Mouse (Mus musculus): ENCODE measurements around the gene Vcam1. TPM values are rescaled to one million over a fixed set of nuclear protein-coding genes. Genes with fewer than 3 reads are reported as not detected.
A peak's percentile ranks its signal among the peaks of the same experiment; 100 is the strongest.

Vcam1 gene
- polyA plus RNA-seq, 1 experiment from 2014 or later = 49.2 TPM

GRCm38 (mm10) chr3:116122696-116123095 lies 6.8 kb downstream of the Vcam1 start:
- Histone ChIP-seq H3K9ac (no peak overlapping the region), H3K9me3 (no peaks in the 10 kb centered on the region), H3K36me3 (no peaks in the 10 kb centered on the region), H3K4me2 (no peak overlapping the region), H3K27ac (no peak overlapping the region), H3K4me3 (no peak overlapping the region), H3K27me3 (no peaks in the 10 kb centered on the region), H3K4me1 (replicated peaks) (peaks cover 7% of the 10 kb centered on the region; the same call in 1 of the 2 replicates)
- ATAC-seq (ENCODE audit: low FRiP score) = no peak
- WGBS = 93% methylated on average over 4 of the region's 4 CpGs

GRCm38 (mm10) chr3:116121026-116121425 lies 8.5 kb downstream of the Vcam1 start:
- WGBS = 86% methylated on average over 3 of the region's 3 CpGs
- Histone ChIP-seq H3K4me3 (no peak overlapping the region), H3K4me2 (no peak overlapping the region), H3K27me3 (no peaks in the 10 kb centered on the region), H3K9ac (no peak overlapping the region), H3K27ac (no peak overlapping the region), H3K9me3 (no peaks in the 10 kb centered on the region), H3K36me3 (no peaks in the 10 kb centered on the region), H3K4me1 (replicated peaks) (no peaks in the 10 kb centered on the region)
- no peak for ATAC-seq (ENCODE audit: low FRiP score)

GRCm38 (mm10) chr3:116120391-116120790 lies 9.1 kb downstream of the Vcam1 start:
- WGBS = 90% methylated on average over 6 of the region's 6 CpGs
- Histone ChIP-seq H3K27me3 (no peaks in the 10 kb centered on the region), H3K27ac (no peak overlapping the region), H3K4me2 (no peak overlapping the region), H3K4me3 (no peak overlapping the region), H3K9ac (no peak overlapping the region), H3K36me3 (no peaks in the 10 kb centered on the region), H3K4me1 (replicated peaks) (no peaks in the 10 kb centered on the region), H3K9me3 (no peaks in the 10 kb centered on the region)
- no peak for ATAC-seq (ENCODE audit: low FRiP score)

GRCm38 (mm10) chr3:116119162-116119561 lies 10.3 kb downstream of the Vcam1 start:
- H3K4me1 ChIP-seq (replicated peaks) = peaks cover 10% of the 10 kb centered on the region
- no peaks in the 10 kb centered on the region for H3K9me3 ChIP-seq
- no peaks in the 10 kb centered on the region for H3K27me3 ChIP-seq
- no peak overlapping the region for H3K4me3 ChIP-seq
- no peaks in the 10 kb centered on the region for H3K36me3 ChIP-seq
- H3K9ac ChIP-seq = no peak overlapping the region
- 76% methylated on average over 7 of the region's 7 CpGs for WGBS
- no peak for ATAC-seq (ENCODE audit: low FRiP score)
- no peak overlapping the region for H3K27ac ChIP-seq
- no peak overlapping the region for H3K4me2 ChIP-seq

- Histone ChIP-seq H3K4me3 (no peak overlapping the region), H3K9ac (no peak overlapping the region), H3K9me3 (no peaks in the 10 kb centered on the region), H3K27me3 (no peaks in the 10 kb centered on the region), H3K4me1 (replicated peaks) (peaks cover 19% of the 10 kb centered on the region), H3K27ac (no peak overlapping the region), H3K36me3 (no peaks in the 10 kb centered on the region), H3K4me2 (no peak overlapping the region)
- 88% methylated on average over 4 of the region's 4 CpGs for WGBS
- no peak for ATAC-seq (ENCODE audit: low FRiP score)
Measured at GRCm38 (mm10) chr3:116117046-116117445, 12.4 kb downstream of the Vcam1 start.

- no peaks in the 10 kb centered on the region for H3K9me3 ChIP-seq
- no peaks in the 10 kb centered on the region for H3K36me3 ChIP-seq
- ATAC-seq (ENCODE audit: low FRiP score) = no peak
- 0 out of 2 replicates have a peak overlapping the region, but pooled peaks have one; percentile 27 for H3K27ac ChIP-seq
- WGBS = 63% methylated on average over 12 of the region's 12 CpGs
- H3K4me2 ChIP-seq = no peak overlapping the region
- H3K4me3 ChIP-seq = no peak overlapping the region
- no peaks in the 10 kb centered on the region for H3K27me3 ChIP-seq
- H3K4me1 ChIP-seq (replicated peaks) = peaks cover 19% of the 10 kb centered on the region
- H3K9ac ChIP-seq = no peak overlapping the region
Measured at GRCm38 (mm10) chr3:116114249-116115188, 15.0 kb downstream of the Vcam1 start.

- H3K9ac ChIP-seq = no peak overlapping the region
- peaks cover 19% of the 10 kb centered on the region for H3K4me1 ChIP-seq (replicated peaks)
Measured at GRCm38 (mm10) chr3:116113443-116114241, 15.8 kb downstream of the Vcam1 start.

GRCm38 (mm10) chr3:116112816-116113405 lies 16.6 kb downstream of the Vcam1 start:
- WGBS = 74% methylated on average over 5 of the region's 5 CpGs
- no peak for ATAC-seq (ENCODE audit: low FRiP score)

More at GRCm38 (mm10) chr3:116113443-116114241, 15.8 kb downstream of the Vcam1 start:
- peak overlapping the region; percentile 27; the same call in 1 of the 2 replicates for H3K27ac ChIP-seq
- peak overlapping the region; percentile 11 for H3K4me2 ChIP-seq
- peak; percentile 46; the same call in 1 of the 2 replicates for ATAC-seq (ENCODE audit: low FRiP score)
- no peaks in the 10 kb centered on the region for H3K9me3 ChIP-seq
- H3K27me3 ChIP-seq = no peaks in the 10 kb centered on the region
- H3K36me3 ChIP-seq = no peaks in the 10 kb centered on the region
- no peak overlapping the region for H3K4me3 ChIP-seq
- 14% methylated on average over 7 of the region's 7 CpGs for WGBS

GRCm38 (mm10) chr3:116105713-116106112 lies 23.8 kb downstream of the Vcam1 start:
- Histone ChIP-seq H3K4me2 (peak overlapping the region; percentile 60), H3K4me1 (replicated peaks) (peaks cover 10% of the 10 kb centered on the region; the same call in 1 of the 2 replicates), H3K36me3 (no peaks in the 10 kb centered on the region), H3K4me3 (peak overlapping the region; percentile 36; the same call in 1 of the 2 replicates), H3K27me3 (no peaks in the 10 kb centered on the region), H3K9ac (no peak overlapping the region), H3K27ac (no peak overlapping the region), H3K9me3 (no peaks in the 10 kb centered on the region)
- 91% methylated on average over 5 of the region's 5 CpGs for WGBS
- ATAC-seq (ENCODE audit: low FRiP score) = peak; percentile 21; the same call in 1 of the 2 replicates

More at GRCm38 (mm10) chr3:116112816-116113405, 16.6 kb downstream of the Vcam1 start:
- no peaks in the 10 kb centered on the region for H3K36me3 ChIP-seq
- H3K9me3 ChIP-seq = no peaks in the 10 kb centered on the region
- H3K27me3 ChIP-seq = no peaks in the 10 kb centered on the region
- H3K4me2 ChIP-seq = no peak overlapping the region
- no peak overlapping the region for H3K4me3 ChIP-seq
- H3K4me1 ChIP-seq (replicated peaks) = peaks cover 19% of the 10 kb centered on the region
- H3K27ac ChIP-seq = no peak overlapping the region
- H3K9ac ChIP-seq = no peak overlapping the region

- Histone ChIP-seq H3K9me3 (no peaks in the 10 kb centered on the region), H3K4me2 (peak overlapping the region; percentile 60), H3K36me3 (no peaks in the 10 kb centered on the region), H3K27ac (peak overlapping the region; percentile 55), H3K4me3 (peak overlapping the region; percentile 36), H3K4me1 (replicated peaks) (peaks cover 10% of the 10 kb centered on the region; the same call in 1 of the 2 replicates), H3K27me3 (no peaks in the 10 kb centered on the region), H3K9ac (peak overlapping the region; percentile 35; the same call in 1 of the 2 replicates)
- WGBS = 9% methylated on average over 21 of the region's 21 CpGs
- ATAC-seq (ENCODE audit: low FRiP score) = peak; percentile 93
Measured at GRCm38 (mm10) chr3:116104866-116105647, 24.4 kb downstream of the Vcam1 start.

GRCm38 (mm10) chr3:116104270-116104669 lies 25.2 kb downstream of the Vcam1 start:
- Histone ChIP-seq H3K4me1 (replicated peaks) (peaks cover 10% of the 10 kb centered on the region; the same call in 1 of the 2 replicates), H3K27ac (no peak overlapping the region), H3K4me2 (peak overlapping the region; percentile 60; the same call in 1 of the 2 replicates), H3K27me3 (no peaks in the 10 kb centered on the region), H3K9me3 (no peaks in the 10 kb centered on the region), H3K9ac (no peak overlapping the region), H3K4me3 (no peak overlapping the region), H3K36me3 (no peaks in the 10 kb centered on the region)
- 47% methylated on average over 4 of the region's 4 CpGs for WGBS
- no peak for ATAC-seq (ENCODE audit: low FRiP score)
